Mouse (Mus musculus): ENCODE measurements around the gene Spred2. TPM values are rescaled to one million over a fixed set of nuclear protein-coding genes. Genes with fewer than 3 reads are reported as not detected.
A peak's percentile ranks its signal among the peaks of the same experiment; 100 is the strongest.
"Not testable (repeated sequence)": the region's sequence is repeated elsewhere in the genome, so short reads cannot be mapped to it uniquely, and the experiment has no call there.

The Spred2 gene
- total RNA-seq, 2 experiments from 2014 or later = 4.1 to 6.4 TPM

- no peak for DNase-seq (ENCODE audit: low spot score)
These were observed 93.8 kb downstream of the Spred2 start for GRCm38 (mm10) chr11:20017937-20018336.

- DNase-seq (ENCODE audit: low spot score) = no peak
These were observed 94.7 kb downstream of the Spred2 start for GRCm38 (mm10) chr11:20018905-20019304.

- DNase-seq (ENCODE audit: low spot score) = no peak
These were observed 96.5 kb downstream of the Spred2 start for GRCm38 (mm10) chr11:20020720-20021119.

GRCm38 (mm10) chr11:20022462-20022861 is 98.3 kb downstream of the Spred2 start:
- DNase-seq (ENCODE audit: low spot score) = no peak

GRCm38 (mm10) chr11:20022911-20023482 is 98.8 kb downstream of the Spred2 start:
- DNase-seq (ENCODE audit: low spot score) = no peak

GRCm38 (mm10) chr11:20025899-20026298 is 101.7 kb downstream of the Spred2 start:
- peak; percentile 18 for DNase-seq (ENCODE audit: low spot score)

- no peak for DNase-seq (ENCODE audit: low spot score)
These were observed 103.5 kb downstream of the Spred2 start for GRCm38 (mm10) chr11:20027719-20028118.

GRCm38 (mm10) chr11:20028396-20028795 is 104.2 kb downstream of the Spred2 start:
- DNase-seq (ENCODE audit: low spot score) = no peak

- DNase-seq (ENCODE audit: low spot score) = no peak
These were observed 104.8 kb downstream of the Spred2 start for GRCm38 (mm10) chr11:20029014-20029413.

- DNase-seq (ENCODE audit: low spot score) = not testable (repeated sequence)
These were observed 106.8 kb downstream of the Spred2 start for GRCm38 (mm10) chr11:20030973-20031372.

GRCm38 (mm10) chr11:20031536-20031935 is 107.4 kb downstream of the Spred2 start:
- peak; percentile 24 for DNase-seq (ENCODE audit: low spot score)

- no peak for DNase-seq (ENCODE audit: low spot score)
These were observed 109.5 kb downstream of the Spred2 start for GRCm38 (mm10) chr11:20033541-20034160.

GRCm38 (mm10) chr11:20034337-20034947 is 110.3 kb downstream of the Spred2 start:
- no peak for DNase-seq (ENCODE audit: low spot score)

GRCm38 (mm10) chr11:20035343-20035928 is 111.3 kb downstream of the Spred2 start:
- no peak for DNase-seq (ENCODE audit: low spot score)

GRCm38 (mm10) chr11:20035972-20036371 is 111.8 kb downstream of the Spred2 start:
- no peak for DNase-seq (ENCODE audit: low spot score)

- DNase-seq (ENCODE audit: low spot score) = no peak
These were observed 113.6 kb downstream of the Spred2 start for GRCm38 (mm10) chr11:20037739-20038138.

GRCm38 (mm10) chr11:20038723-20039122 is 114.5 kb downstream of the Spred2 start:
- DNase-seq (ENCODE audit: low spot score) = no peak

- DNase-seq (ENCODE audit: low spot score) = no peak
These were observed 117.2 kb downstream of the Spred2 start for GRCm38 (mm10) chr11:20041164-20041920.

- DNase-seq (ENCODE audit: low spot score) = no peak
These were observed 117.9 kb downstream of the Spred2 start for GRCm38 (mm10) chr11:20042106-20042505.

GRCm38 (mm10) chr11:20043256-20043655 is 119.1 kb downstream of the Spred2 start:
- DNase-seq (ENCODE audit: low spot score) = no peak

- DNase-seq (ENCODE audit: low spot score) = no peak
These were observed 121.4 kb downstream of the Spred2 start for GRCm38 (mm10) chr11:20045586-20045985.

Data from gastrocnemius, adult 18-20 months (tissue).